Mouse (Mus musculus) CD4-positive, CD25-positive, alpha-beta regulatory T cell (primary cell): ENCODE data around the gene Atp6v0d1. TPM values are rescaled to one million over a fixed set of nuclear protein-coding genes. Genes with fewer than 3 reads are reported as not detected.

Experiments
- polyA plus RNA-seq: library from polyadenylated mRNA; unstranded; fragments of 100-300 nt; shearing (Covaris generic); gene quantifications from one replicate; pipeline ENCODE4 v1.2.1, GENCODE M21; 2017

Atp6v0d1 gene
- 46.7 TPM for polyA plus RNA-seq

DNA sequence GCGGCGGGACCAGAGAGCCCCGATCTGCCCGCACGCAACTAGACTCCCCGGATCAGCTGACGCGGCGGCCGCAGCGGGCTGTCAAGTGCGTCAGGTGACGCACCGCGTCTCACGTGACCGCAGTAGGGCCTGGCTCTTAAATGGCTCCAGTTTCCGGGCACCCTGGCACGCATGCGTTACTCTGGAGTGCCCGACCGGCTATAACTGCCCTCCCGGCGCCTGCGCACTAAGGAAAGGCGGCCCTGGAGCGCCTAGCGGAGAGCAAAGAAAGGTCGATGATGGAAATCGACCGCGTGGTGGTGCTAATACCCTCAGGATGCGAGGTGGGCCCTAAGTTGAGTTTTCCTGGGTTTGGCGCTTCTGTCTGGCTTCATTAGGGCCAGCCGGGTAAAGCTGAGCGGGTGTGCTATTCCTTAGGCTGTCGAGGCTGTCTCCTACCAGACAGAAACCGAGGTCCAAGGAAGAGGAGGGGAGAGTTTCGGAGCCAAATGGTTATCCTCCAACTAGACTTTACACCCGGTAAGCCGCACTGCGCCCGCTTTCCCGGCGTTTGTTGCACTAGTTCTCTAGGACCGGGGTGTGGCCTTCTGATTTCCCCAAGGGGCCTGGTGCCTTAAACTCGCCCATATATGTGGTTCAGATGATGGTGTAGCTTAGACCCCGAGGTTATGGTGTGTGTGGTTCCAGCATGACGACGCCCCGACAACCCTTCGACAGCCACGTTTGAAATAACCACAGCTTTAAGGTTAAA is at the start of gene Atp6v0d1:
TSS of gene Atp6v0d1 (minus strand) at position 96 of the 751 bp plus-strand sequence.

DNA sequence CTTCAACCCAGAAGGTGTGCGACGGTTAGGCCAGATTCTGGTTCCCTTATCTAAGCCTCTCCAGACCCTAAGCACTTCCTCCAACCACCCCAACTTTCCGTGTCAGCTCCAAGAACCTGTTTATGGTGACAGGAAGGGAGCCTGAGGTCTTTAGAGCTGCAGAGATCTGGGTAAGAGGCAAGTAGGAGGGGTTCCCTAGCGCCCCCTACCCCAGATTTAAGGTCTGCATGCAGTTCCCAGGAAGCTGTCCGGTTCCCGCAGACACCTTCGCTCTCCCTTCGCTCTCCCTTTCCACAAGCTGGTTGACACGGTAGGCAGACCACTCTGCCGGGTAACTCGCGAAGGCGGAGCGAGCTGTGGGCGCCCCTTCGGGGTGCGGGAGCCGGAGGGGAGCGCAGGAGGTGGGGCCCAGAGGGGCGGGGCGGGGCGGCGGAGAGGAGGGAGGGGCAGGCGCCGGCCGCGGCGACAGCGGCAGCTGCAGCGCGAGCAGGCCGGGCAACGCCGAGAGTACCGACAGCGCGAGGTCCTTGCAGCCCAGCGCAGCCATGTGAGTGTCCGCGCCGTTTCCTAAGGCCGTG is 39.0 kb upstream of the Atp6v0d1 start, which contains the start of gene Ripor1:
TSS of gene Ripor1 (plus strand) at position 452 of the 578 bp plus-strand sequence.

DNA sequence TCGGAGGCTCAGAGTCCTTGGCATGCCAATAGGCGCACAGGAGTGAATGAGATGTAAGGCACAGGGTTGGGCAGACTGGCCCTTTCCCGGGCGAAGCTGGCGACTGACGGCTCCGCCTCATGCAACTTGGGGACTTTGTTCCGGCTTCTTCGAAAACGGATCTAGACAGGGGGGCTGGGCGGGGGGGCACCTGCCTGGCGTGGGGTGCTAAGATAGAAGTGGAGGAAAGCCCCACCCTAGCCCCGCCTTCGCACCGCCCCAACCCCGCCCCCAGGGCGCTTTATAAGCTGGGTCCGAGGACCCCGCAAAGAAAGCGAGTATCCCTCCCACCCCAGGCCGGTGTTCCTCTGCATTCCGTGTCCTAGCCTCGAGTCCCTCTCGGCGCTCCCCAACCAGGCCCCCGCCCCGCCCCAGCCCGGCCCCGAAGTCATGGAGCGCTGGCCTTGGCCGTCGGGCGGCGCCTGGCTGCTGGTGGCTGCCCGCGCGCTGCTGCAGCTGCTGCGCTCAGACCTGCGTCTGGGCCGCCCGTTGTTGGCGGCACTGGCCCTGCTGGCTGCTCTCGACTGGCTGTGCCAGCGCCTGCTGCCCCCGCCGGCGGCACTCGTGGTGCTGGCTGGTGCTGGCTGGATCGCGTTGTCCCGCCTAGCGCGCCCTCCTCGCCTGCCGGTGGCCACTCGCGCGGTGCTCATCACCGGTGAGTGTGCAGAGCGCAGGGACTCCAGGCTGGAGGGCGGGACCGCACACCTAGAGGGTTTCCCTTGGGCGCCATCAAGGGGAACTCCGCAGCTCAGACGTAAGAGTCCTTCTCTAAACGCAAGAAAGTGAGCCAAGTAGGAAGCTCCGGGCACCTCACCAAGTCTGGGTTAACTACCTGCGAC is 47.2 kb downstream of the Atp6v0d1 start, which contains the start of gene Hsd11b2:
TSS of gene Hsd11b2 (plus strand) at position 320 of the 878 bp plus-strand sequence.

DNA sequence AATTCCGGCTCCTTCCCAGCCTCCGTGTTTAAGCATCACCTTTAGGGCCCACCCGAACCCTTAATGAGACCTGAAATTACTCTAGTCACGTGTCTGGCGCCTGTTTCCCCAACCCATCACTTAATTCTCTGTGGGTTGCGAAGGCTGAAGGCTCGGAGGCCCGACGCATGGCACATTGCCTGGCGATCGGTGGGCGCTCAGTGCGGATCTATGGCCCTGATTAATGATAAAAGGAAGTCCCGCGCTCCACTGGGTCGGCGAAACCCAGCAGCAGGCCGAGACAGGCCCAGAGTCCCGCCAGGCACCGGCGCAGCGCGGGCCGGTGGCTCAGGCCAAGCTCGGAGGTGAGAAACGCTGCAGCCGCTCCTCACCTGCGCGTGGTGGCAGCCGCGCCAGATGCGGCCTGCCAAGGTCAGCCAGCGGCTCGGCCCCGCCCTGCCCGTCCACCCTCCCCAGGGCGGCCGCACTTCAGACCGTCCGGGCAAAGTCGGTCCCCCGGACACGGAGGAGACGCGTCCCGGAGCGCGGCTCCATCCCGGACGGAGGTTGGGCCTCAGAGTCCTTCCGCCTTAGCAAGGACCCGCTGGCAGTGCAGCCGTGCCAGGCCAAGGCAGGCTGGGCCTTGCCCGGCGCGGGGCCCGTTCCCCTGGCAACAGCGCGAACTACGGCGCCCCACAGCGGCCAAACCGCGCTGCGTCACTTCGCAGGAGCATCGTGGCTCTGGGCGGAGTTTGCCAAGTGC is 69.2 kb downstream of the Atp6v0d1 start, which contains the start of gene Zdhhc1:
TSS of gene Zdhhc1 (minus strand) at position 464 of the 742 bp plus-strand sequence.

Other genes with a start within 250 kb of the Atp6v0d1 start
- 4.7 TPM for gene Lrrc29, start 239.8 kb downstream of the Atp6v0d1 start, polyA plus RNA-seq
- gene Tmem208, start 239.7 kb downstream of the Atp6v0d1 start, polyA plus RNA-seq = 127 TPM
- 1.7 TPM for gene Fhod1, start 218.1 kb downstream of the Atp6v0d1 start, polyA plus RNA-seq
- gene Slc9a5, start 217.2 kb downstream of the Atp6v0d1 start, polyA plus RNA-seq = 0.91 TPM
- gene Plekhg4, start 192.8 kb downstream of the Atp6v0d1 start, polyA plus RNA-seq = not detected
- 0.10 TPM for gene Kctd19, start 152.5 kb downstream of the Atp6v0d1 start, polyA plus RNA-seq
- gene Lrrc36, start 152.5 kb downstream of the Atp6v0d1 start, polyA plus RNA-seq = not detected
- gene Tppp3, start 94.5 kb downstream of the Atp6v0d1 start, polyA plus RNA-seq = 0.35 TPM
- 5.9 TPM for gene Zdhhc1, start 69.1 kb downstream of the Atp6v0d1 start, polyA plus RNA-seq
- gene Hsd11b2, start 47.3 kb downstream of the Atp6v0d1 start, polyA plus RNA-seq = not detected
- 25.5 TPM for gene Ripor1, start 39.2 kb upstream of the Atp6v0d1 start, polyA plus RNA-seq
- gene Ctcf, start 70.5 kb upstream of the Atp6v0d1 start, polyA plus RNA-seq = 206 TPM
- 1.1 TPM for gene Agrp, start 71.3 kb upstream of the Atp6v0d1 start, polyA plus RNA-seq
- 167 TPM for gene Carmil2, start 120.2 kb upstream of the Atp6v0d1 start, polyA plus RNA-seq
- 75.1 TPM for gene Acd, start 135.1 kb upstream of the Atp6v0d1 start, polyA plus RNA-seq
- 9.0 TPM for gene Pard6a, start 135.1 kb upstream of the Atp6v0d1 start, polyA plus RNA-seq
- gene 4933405L10Rik, start 141.6 kb upstream of the Atp6v0d1 start, polyA plus RNA-seq = not detected
- gene Enkd1, start 142.2 kb upstream of the Atp6v0d1 start, polyA plus RNA-seq = 2.1 TPM
- 5.2 TPM for gene Gfod2, start 192.6 kb upstream of the Atp6v0d1 start, polyA plus RNA-seq